ENCODE assay signal across 24 mouse cellular contexts in the genomic region with DNA sequence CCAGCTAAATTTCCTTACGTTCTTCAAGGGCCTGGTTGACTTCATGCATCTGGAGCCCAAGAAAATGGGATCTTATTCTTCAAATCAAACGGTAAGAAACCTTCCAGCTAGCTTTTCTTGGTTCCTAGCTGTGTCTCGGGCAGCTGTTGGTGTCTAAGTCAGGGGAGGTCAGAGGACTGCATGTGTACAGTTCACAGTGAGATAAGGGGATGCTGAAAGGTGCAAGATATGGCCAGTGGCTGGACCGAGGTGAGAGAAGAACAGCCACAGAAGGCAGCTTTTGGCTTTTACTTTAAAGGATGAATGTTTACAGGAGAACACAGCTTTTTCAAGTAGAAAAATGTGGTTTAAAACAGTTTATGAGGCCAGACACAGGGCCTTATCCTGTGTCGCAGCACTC. TPM values are rescaled to one million over a fixed set of nuclear protein-coding genes. Genes with fewer than 3 reads are reported as not detected.
"Had no signal": no experiment of that assay in that cellular context is flagged by ENCODE, and none has a peak within 500 bp of the region (broad histone marks: within the 10 kb centered on the region; RNA-seq: fewer than 3 reads in every experiment).

No protein-coding gene starts in this region.

- H3K4me1 ChIP-seq: neural tube, embryonic 15.5 days; stomach, embryonic 15.5 days had no signal

- H3K27ac ChIP-seq: neural tube, embryonic 15.5 days; stomach, embryonic 15.5 days; stomach, postnatal 0 days had no signal

- H3K27me3 ChIP-seq: neural tube, embryonic 15.5 days; stomach, embryonic 15.5 days had no signal

- H3K9me3 ChIP-seq: neural tube, embryonic 15.5 days; stomach, embryonic 15.5 days had no signal

- H3K4me3 ChIP-seq: neural tube, embryonic 15.5 days; stomach, embryonic 15.5 days had no signal

- H3K4me2 ChIP-seq: neural tube, embryonic 15.5 days; stomach, embryonic 15.5 days had no signal

- DNase-seq: retina, postnatal 1 day; right cerebral cortex, adult 18-20 months; right cerebral cortex, postnatal 14 days; right cerebral cortex, postnatal 25 days; right cerebral cortex, postnatal 4 days; spleen, adult 18-20 months; thymus, adult 18-20 months; thymus, adult 2 months; thymus, postnatal 14 days; thymus, postnatal 25 days; thymus, postnatal 36 days; thymus, postnatal 4 days had no signal

- H3K9ac ChIP-seq: neural tube, embryonic 15.5 days; stomach, embryonic 15.5 days had no signal

RNA-seq across cellular contexts. Expression of gene Calhm1, which starts 43.0 kb away (rescaled TPM):
- total RNA-seq: neutrophil, adult 5-6 weeks had no signal
- polyA plus RNA-seq: neural tube, embryonic 14.5 days; neural tube, embryonic 15.5 days; small intestine, adult 2 months; spleen, adult 2 months; stomach, embryonic 14.5 days; stomach, embryonic 15.5 days; stomach, embryonic 16.5 days; stomach, postnatal 0 days; testis, adult 2 months; thymus, adult 2 months; thymus, postnatal 0 days; urinary bladder, adult 2 months had no signal
